Mouse (Mus musculus) heart, adult 9 months (tissue): ENCODE results near the gene Zfyve27.

Source experiments
- DNase-seq, 2 experiments: peaks; one replicate each; pipeline ENCODE4 v3.0.0; 2022; ENCODE audit warnings: low spot score in 2 of 2

The Zfyve27 gene

GRCm38 (mm10) chr19:42237602-42238340 is 74.0 kb downstream of the Zfyve27 start:
- peak; percentile 46 to 61 for DNase-seq

GRCm38 (mm10) chr19:42238341-42238715 is 74.6 kb downstream of the Zfyve27 start:
- DNase-seq = peak; percentile 70 to 71

- DNase-seq = no peak
These were observed 77.1 kb downstream of the Zfyve27 start for GRCm38 (mm10) chr19:42240881-42241280.

- no peak for DNase-seq
These were observed 79.7 kb downstream of the Zfyve27 start for GRCm38 (mm10) chr19:42243401-42243800.
